Mouse (Mus musculus): ENCODE results near the gene Dgki.

DNA sequence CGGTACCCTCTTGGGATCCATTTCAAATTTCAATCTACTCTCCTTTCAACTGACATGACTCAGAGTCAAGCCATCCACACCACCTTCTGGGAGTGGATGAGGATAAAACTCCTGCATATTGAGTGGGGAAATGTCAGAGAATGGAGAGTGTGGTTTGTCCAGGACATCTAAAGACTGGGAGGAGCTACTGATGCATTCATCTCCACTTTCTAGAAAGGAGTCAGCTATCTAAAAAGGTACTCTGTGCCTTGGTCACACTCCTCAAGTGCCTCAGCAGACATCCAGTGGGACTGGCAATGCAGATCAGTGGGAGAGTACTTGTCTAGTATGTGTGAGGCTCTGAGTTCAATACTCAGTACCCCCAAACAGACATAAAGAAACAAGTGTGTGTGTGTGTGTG is 145.9 kb downstream of the Dgki start:
- TF ChIP-seq HCFC1 (IDR thresholded peaks at IDR 0.05; ENCODE audit: borderline replicate concordance, insufficient read depth, low read length): no peak
- no peak for TF ChIP-seq ZNF384 (IDR thresholded peaks at IDR 0.05; ENCODE audit: low read depth, low read length)
- no peak for TF ChIP-seq ZC3H11A (IDR thresholded peaks at IDR 0.05; ENCODE audit: borderline replicate concordance, low read depth, low read length)
- no peak for TF ChIP-seq CHD2 (IDR thresholded peaks at IDR 0.05; ENCODE audit: low read depth, low read length)
- TF ChIP-seq MAFK (IDR thresholded peaks at IDR 0.05; ENCODE audit: insufficient read depth, low read depth, low read length): no peak

Measured in ES-E14 (cell line).